Mouse (Mus musculus) spleen, adult 2 months (tissue): ENCODE measurements around the gene Tmem116.

Experiments used
- CTCF ChIP-seq: fragments of 200-500 bp; IDR thresholded peaks from 2 replicates; pipeline ENCODE4 v1.5.1; 2011; ENCODE audit warnings: mild to moderate bottlenecking, inconsistent platforms; ENCODE audit not compliant: insufficient read depth, insufficient read length, insufficient replicate concordance; ENCODE audit errors: extremely low read depth
- POLR2A ChIP-seq: fragments of 200-500 bp; IDR thresholded peaks from 2 replicates; pipeline ENCODE4 v1.6.1; 2011; ENCODE audit warnings: low read depth, low read length, inconsistent platforms

DNA sequence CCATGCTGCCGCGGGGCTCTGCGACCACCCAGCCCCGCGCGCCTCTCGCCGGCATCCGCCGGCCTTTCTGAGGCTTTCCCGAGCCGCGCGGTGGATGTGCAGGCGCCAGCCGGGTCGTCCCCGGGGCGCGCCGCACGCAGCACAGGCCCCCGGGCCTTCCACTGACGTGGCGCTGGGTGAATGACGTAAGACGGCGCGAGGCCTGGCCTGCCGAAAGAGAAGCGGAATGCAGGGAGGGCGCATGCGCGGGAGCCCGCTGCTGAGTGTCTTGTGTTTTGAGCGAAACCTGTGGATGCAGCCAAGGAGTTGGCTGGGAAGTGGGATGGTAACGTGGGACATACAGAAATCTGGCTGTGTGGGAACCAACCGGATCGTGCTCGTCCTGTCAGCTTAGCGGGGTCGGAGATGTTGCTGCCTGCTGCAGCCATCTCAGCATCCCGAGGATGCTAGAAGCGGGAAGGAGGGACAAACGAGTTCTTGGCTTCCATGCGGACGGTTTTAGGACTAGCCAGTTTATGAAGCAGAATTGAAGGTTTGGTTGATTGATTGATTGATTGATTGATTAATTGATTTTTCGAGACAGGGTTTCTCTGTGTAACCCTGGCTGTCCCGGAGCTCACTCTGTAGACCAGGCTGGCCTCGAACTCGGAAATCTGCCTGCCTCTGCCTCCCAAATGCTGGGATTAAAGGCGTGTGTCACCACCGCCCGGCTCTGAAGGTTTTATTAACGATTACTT is 94.3 kb downstream of the Tmem116 start, which contains the start of gene Mapkapk5:
- TF ChIP-seq POLR2A = peak; percentile 22; the same call in 1 of the 2 replicates
- no peak for TF ChIP-seq CTCF
